Mouse (Mus musculus): ENCODE data around the gene Fam173b.

- TF ChIP-seq CTCF (IDR thresholded peaks at IDR 0.05; ENCODE audit: borderline replicate concordance, insufficient read depth, low read length) (no peak), POLR2A (IDR thresholded peaks at IDR 0.05; ENCODE audit: low read depth, low read length) (no peak)
Observed at GRCm38 (mm10) chr15:31650821-31651220, 49.2 kb downstream of the Fam173b start.
